Mouse (Mus musculus): ENCODE measurements around the gene Tgm3. TPM values are rescaled to one million over a fixed set of nuclear protein-coding genes. Genes with fewer than 3 reads are reported as not detected.

Gene Tgm3
- polyA plus RNA-seq, 2 experiments from 2014 or later: not detected

- no peak for ATAC-seq
Measured at GRCm38 (mm10) chr2:130070396-130070795, 58.2 kb downstream of the Tgm3 start.

Other genes with a start within 250 kb of the Tgm3 start
- gene Stk35, start 211.8 kb upstream of the Tgm3 start, polyA plus RNA-seq (2017; shearing (Covaris generic)): 1 to 10 TPM in 1 of 2 experiments, under 1 TPM in 1; 0.71 to 1.1 TPM
- not detected for gene Tgm6, start 100.1 kb downstream of the Tgm3 start, polyA plus RNA-seq (2017; shearing (Covaris generic))
- gene Snrpb, start 167.1 kb downstream of the Tgm3 start, polyA plus RNA-seq (2017; shearing (Covaris generic)): 100 to 1,000 TPM; 292 to 325 TPM
- not detected for gene Tmc2, start 182.8 kb downstream of the Tgm3 start, polyA plus RNA-seq (2017; shearing (Covaris generic))

Measured in CD4-positive, CD25-positive, alpha-beta regulatory T cell, adult 4 months (primary cell).